Mouse (Mus musculus) C2C12 (cell line): Measurements from ENCODE around the gene Zbtb7a. TPM values are rescaled to one million over a fixed set of nuclear protein-coding genes. Genes with fewer than 3 reads are reported as not detected.
A peak's percentile ranks its signal among the peaks of the same experiment; 100 is the strongest.

Experiments
- H3K27me3 ChIP-seq: one replicate; pipeline ENCODE4 v1.6.1; 2011; ENCODE audit not compliant: control insufficient read depth, insufficient read depth, insufficient read length
- H3K36me3 ChIP-seq: one replicate; pipeline ENCODE4 v1.6.1; 2011; ENCODE audit not compliant: control insufficient read depth, insufficient read depth
- H3K4me3 ChIP-seq: one replicate; pipeline ENCODE4 v1.5.1; 2011; ENCODE audit warnings: mild to moderate bottlenecking, control low read depth; ENCODE audit not compliant: poor library complexity, insufficient read depth, severe bottlenecking
- H3K79me2 ChIP-seq: one replicate; pipeline ENCODE4 v1.6.1; 2011; ENCODE audit not compliant: control insufficient read depth, insufficient read depth
- H3K79me3 ChIP-seq: one replicate; pipeline ENCODE4 v1.6.1; 2011; ENCODE audit warnings: low read depth, control low read depth
- H3ac ChIP-seq: one replicate; pipeline ENCODE3; 2011; ENCODE audit warnings: low read depth; ENCODE audit not compliant: control insufficient read depth, insufficient read length
- CEBPB ChIP-seq: IDR thresholded peaks from one replicate; pipeline ENCODE4 v1.6.1; 2011; ENCODE audit warnings: low read depth, mild to moderate bottlenecking, control low read depth, moderate library complexity
- CTCF ChIP-seq: IDR thresholded peaks from one replicate; pipeline ENCODE4 v1.5.1; 2011; ENCODE audit not compliant: control insufficient read depth, insufficient read depth, insufficient read length
- FOSL1 ChIP-seq: IDR thresholded peaks from one replicate; pipeline ENCODE4 v1.8.0; 2011; ENCODE audit warnings: mild to moderate bottlenecking, low read length; ENCODE audit not compliant: poor library complexity, insufficient read depth, severe bottlenecking
- MAX ChIP-seq: IDR thresholded peaks from one replicate; pipeline ENCODE4 v1.6.1; 2011; ENCODE audit warnings: mild to moderate bottlenecking, control low read depth
- MYOD1 ChIP-seq: IDR thresholded peaks from one replicate; pipeline ENCODE4 v1.6.1; 2011; ENCODE audit warnings: low read depth; ENCODE audit not compliant: control insufficient read depth, insufficient read length
- MYOG ChIP-seq: IDR thresholded peaks from one replicate; pipeline ENCODE4 v1.6.1; 2011; ENCODE audit not compliant: control insufficient read depth, insufficient read length; ENCODE audit errors: extremely low read depth
- USF1 ChIP-seq: IDR thresholded peaks from one replicate; pipeline ENCODE4 v1.6.1; 2011; ENCODE audit warnings: low read depth, mild to moderate bottlenecking, control low read depth, moderate library complexity
- long read RNA-seq, 2 experiments: library from polyadenylated mRNA; unstranded; transcript quantifications; one replicate each; pipeline ENCODE4 v2.0.0; 2019 to 2020
- polyA plus RNA-seq: library from polyadenylated mRNA; unstranded; fragments of >200 nt; fragmentation: generic; extraction: Trizol; gene quantifications from one replicate; pipeline ENCODE4 v1.2.1, GENCODE M21; 2012; ENCODE audit warnings: missing spikeins

The Zbtb7a gene
- 19.9 TPM for polyA plus RNA-seq
- long read RNA-seq, experiment 1, full-length matches to known transcripts, result 23 of 51 reads
- long read RNA-seq, experiment 1, partial matches to known transcripts, result 8 of 51 reads
- long read RNA-seq, experiment 1, other reads (novel, unspliced or antisense), result 20 of 51 reads
- long read RNA-seq, experiment 2, full-length matches to known transcripts, result 215 of 230 reads
- long read RNA-seq, experiment 2, partial matches to known transcripts, result 0 of 230 reads
- long read RNA-seq, experiment 2, other reads (novel, unspliced or antisense), result 15 of 230 reads

DNA sequence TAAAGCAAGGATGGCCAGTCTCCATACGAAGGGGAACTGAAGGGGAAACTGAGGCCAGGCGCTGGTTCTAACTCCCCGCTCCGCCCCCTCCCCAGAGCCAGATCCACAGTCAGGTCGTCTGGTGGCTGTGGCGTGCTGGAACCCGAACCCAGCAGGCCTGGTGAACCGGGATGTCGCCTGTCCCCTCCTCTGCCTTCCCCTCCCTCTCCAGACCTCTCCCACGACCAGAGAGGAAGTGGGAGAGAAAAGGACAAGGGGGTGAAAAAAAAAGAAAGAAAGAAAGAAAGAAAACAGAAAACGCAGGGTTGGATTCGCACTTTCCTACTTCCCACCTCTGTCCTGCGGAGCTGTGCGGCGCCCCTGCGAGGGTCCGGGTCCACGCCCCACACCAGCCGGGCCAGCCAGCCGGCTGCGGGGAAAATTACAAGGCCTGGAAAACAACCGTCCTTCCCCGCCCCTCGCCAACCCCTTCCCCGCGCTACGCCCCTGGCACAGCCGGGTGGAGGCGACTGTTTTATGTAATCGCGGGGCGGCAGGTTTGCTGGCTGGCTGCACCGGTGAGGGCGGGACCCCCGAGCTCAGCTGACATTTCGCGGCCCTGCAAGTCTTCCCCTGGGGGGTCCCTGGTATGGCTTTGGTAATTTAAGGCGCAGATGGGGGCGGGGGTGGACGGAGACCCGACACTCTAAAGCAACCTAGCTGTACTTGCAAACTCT lies at the start of gene Zbtb7a:
TSS of gene Zbtb7a (plus strand) at position 255 of the 716 bp plus-strand sequence.
- Histone ChIP-seq H3K79me3 (peaks cover 22% of the 10 kb centered on the region), H3K27me3 (no peaks in the 10 kb centered on the region), H3K4me3 (peak within 1 kb of the TSS; percentile 96), H3K36me3 (no peaks in the 10 kb centered on the region), H3K79me2 (peaks cover 25% of the 10 kb centered on the region), H3ac (peak within 1 kb of the TSS; percentile 88)
- TF ChIP-seq MAX (no peak), MYOD1 (no peak), CTCF (no peak), USF1 (no peak), MYOG (no peak), CEBPB (no peak), FOSL1 (no peak)

DNA sequence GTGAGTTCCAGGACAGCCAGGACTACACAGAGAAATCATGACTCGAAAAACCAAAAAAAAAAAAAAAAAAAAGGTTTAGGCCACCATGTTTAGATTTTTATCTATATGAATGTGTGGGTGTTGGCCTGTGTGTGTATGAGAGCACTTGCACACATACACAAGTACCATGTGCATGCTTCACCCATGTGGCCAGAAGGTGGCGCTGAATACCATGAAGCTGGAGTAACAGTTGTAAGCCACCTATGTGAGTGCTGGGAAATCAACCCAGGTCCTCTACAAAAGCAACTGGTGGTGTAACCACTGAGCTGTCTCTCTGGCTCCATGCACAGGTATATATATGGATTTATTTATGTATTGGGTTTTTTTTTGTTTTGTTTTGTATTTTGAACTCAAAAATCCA lies 48.0 kb upstream of the Zbtb7a start:
- peaks cover 11% of the 10 kb centered on the region for H3K36me3 ChIP-seq
- no peak overlapping the region for H3ac ChIP-seq
- no peaks in the 10 kb centered on the region for H3K79me2 ChIP-seq
- TF ChIP-seq MYOD1 (no peak), CTCF (peak; percentile 11), MYOG (no peak), CEBPB (no peak), FOSL1 (no peak)
- no peak overlapping the region for H3K4me3 ChIP-seq
- H3K79me3 ChIP-seq, result no peaks in the 10 kb centered on the region
- no peaks in the 10 kb centered on the region for H3K27me3 ChIP-seq

DNA sequence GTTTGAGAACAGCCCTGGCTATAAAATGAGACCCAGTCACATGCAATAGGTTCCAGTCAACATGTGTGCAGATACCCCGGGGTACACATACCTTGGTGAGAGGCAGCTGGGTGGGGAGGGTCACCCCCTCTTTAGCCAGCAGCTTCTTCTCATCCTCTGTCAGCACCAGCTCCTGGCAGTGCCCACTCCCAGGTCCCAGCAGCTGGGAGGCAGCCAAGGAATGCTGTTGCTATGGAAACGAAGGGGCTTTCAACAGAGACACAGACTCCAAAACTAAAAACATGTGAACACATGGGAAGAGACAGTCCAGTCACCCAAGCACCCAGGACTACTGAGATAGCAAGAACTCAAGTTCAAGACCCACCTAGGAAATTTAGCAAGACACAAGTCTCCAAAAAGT lies 45.8 kb upstream of the Zbtb7a start:
- Histone ChIP-seq H3K36me3 (no peaks in the 10 kb centered on the region), H3K4me3 (no peak overlapping the region), H3K79me3 (no peaks in the 10 kb centered on the region), H3K27me3 (peaks cover 9% of the 10 kb centered on the region), H3ac (no peak overlapping the region), H3K79me2 (no peaks in the 10 kb centered on the region)
- TF ChIP-seq MAX (no peak), FOSL1 (no peak), MYOG (no peak), CEBPB (no peak), USF1 (no peak), CTCF (no peak), MYOD1 (no peak)

DNA sequence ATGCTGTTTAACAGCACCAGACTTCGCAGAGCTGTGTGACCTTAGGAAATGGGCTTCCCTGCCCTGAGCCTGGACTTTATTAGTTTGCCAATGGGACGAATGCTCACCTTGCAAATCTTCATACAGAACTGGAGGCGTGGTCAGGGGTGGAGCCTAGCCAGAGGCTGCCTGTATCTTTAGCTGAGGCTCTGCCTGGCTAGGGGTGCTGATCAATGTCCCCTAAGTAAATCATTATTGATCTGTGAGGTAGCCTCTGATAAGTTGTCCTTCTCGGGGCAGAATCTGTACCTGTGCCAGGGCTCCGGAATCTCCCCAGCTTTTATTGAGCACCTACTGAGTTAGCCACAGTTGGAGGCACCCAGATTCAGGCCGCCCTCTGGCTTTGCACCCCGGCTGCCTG lies 44.4 kb upstream of the Zbtb7a start:
- H3K27me3 ChIP-seq, result peaks cover 9% of the 10 kb centered on the region
- H3K4me3 ChIP-seq, result no peak overlapping the region
- no peaks in the 10 kb centered on the region for H3K79me3 ChIP-seq
- no peak for TF ChIP-seq MYOG
- no peak for TF ChIP-seq MYOD1
- TF ChIP-seq MAX, result no peak
- TF ChIP-seq USF1, result no peak
- TF ChIP-seq CEBPB, result no peak
- TF ChIP-seq FOSL1, result no peak
- no peak for TF ChIP-seq CTCF
- H3ac ChIP-seq, result no peak overlapping the region
- no peaks in the 10 kb centered on the region for H3K79me2 ChIP-seq
- H3K36me3 ChIP-seq, result no peaks in the 10 kb centered on the region

DNA sequence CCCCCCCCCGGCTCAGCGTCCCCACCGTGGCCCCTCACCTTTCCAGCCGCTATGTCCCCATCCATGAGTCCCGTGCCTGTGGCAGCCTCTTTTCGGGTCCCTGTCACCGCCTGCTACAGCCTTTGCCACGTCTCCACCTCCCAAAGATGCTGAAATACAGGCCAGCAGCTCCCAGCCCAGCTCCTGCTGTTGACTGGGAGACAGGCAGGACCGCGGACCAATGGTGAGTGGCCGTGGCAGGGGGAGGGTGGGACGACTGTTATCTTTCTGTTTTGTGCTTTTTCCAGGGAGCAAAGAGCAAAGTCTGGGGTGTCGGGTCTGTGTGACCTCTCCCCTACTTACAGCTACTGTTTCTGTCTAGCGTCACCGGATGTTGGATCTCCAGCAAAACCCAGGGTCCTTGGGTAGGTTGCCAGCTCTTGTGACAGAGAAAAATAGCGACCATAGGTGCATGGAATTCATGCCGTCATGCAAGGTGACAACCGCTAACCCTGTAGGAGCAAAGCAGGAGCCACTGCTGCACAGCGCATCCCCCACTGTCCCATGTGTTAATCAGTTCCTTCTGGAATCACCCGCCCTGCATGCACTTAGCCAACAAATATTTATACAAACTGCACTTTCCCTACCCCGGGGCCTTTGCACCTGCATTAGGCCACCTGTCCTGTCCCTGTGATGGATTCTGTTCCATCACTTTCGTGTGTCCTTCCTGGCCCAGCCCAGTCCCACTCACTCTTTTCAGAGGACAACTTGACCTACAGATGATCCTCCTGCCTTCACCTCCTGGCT lies 42.4 kb upstream of the Zbtb7a start:
- Histone ChIP-seq H3K79me3 (no peaks in the 10 kb centered on the region), H3K79me2 (no peaks in the 10 kb centered on the region), H3ac (no peak overlapping the region), H3K27me3 (peaks cover 9% of the 10 kb centered on the region), H3K4me3 (no peak overlapping the region), H3K36me3 (no peaks in the 10 kb centered on the region)
- TF ChIP-seq CEBPB, result no peak
- no peak for TF ChIP-seq MYOD1
- TF ChIP-seq FOSL1, result no peak
- no peak for TF ChIP-seq MYOG
- TF ChIP-seq CTCF, result no peak
- no peak for TF ChIP-seq USF1
- TF ChIP-seq MAX, result no peak
